Mouse (Mus musculus): ENCODE data around the gene A630095N17Rik. TPM values are rescaled to one million over a fixed set of nuclear protein-coding genes. Genes with fewer than 3 reads are reported as not detected.

A630095N17Rik gene
- total and polyA plus RNA-seq, 2 experiments from 2014 or later = not detected

DNA sequence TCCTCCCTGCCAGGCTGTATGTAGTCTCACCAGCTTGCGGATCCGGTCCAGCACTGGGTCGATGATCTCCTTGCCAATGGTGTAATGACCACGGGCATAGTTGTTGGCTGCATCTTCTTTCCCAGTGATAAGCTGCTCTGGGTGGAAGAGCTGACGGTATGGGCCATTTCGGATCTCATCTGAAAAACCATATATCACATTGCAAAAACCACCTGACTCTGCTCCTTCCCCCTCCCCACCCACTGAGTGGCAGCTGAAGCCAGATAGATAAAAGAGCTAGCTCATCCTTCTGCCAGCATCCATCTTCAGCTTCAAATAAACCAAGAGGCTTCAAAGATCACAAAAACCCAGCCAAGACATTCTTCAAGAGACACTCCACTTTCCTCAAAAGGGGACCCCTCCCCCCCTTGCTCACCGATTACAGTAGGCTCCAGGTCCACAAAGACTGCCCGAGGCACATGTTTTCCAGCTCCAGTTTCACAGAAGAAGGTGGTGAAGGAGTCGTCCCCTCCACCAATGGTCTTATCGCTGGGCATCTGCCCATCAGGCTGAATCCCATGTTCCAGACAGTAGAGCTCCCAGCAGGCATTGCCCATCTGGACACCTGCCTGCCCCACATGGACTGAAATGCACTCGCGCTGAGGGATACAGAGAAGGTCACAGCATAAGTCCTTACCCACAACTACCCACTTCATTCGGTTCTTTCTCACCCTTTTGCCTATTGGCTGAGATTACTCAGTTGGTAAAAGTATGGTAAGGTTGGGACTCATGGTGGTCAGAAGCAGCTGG lies 14.9 kb downstream of the A630095N17Rik start:
- Histone ChIP-seq H3K27me3 (ENCODE audit: control insufficient read depth, insufficient read depth, low read length) (peaks cover 18% of the 10 kb centered on the region; the same call in 1 of the 2 replicates), H3K36me3 (replicated peaks; ENCODE audit: control insufficient read depth, insufficient read depth, low read length) (peaks cover 45% of the 10 kb centered on the region), H3K27ac (ENCODE audit: low read depth) (peak overlapping the region; percentile 70), H3K4me2 (ENCODE audit: low read depth, low read length) (peak overlapping the region; percentile 87), H3K4me3 (ENCODE audit: low read depth, low read length) (peak overlapping the region; percentile 61; the same call in 1 of the 2 replicates), H3K4me1 (ENCODE audit: control insufficient read depth, insufficient read depth) (peaks cover 21% of the 10 kb centered on the region), H3K9me3 (replicated peaks; ENCODE audit: control insufficient read depth, low read length) (no peaks in the 10 kb centered on the region), H3K9ac (replicated peaks; ENCODE audit: low read depth, low read length) (no peak overlapping the region)
- TF ChIP-seq CTCF (IDR thresholded peaks at IDR 0.05; ENCODE audit: low read depth) (no peak), EP300 (IDR thresholded peaks at IDR 0.05; ENCODE audit: low read depth) (no peak)
- ATAC-seq (ENCODE audit: insufficient read depth, low read depth) (no peak), DNase-seq (ENCODE audit: low spot score) (no peak)
- WGBS = 62% methylated on average over 13 of the region's 13 CpGs

- TF ChIP-seq EP300 (IDR thresholded peaks at IDR 0.05; ENCODE audit: low read depth) (no peak), CTCF (IDR thresholded peaks at IDR 0.05; ENCODE audit: low read depth) (no peak)
- Histone ChIP-seq H3K27me3 (ENCODE audit: control insufficient read depth, insufficient read depth, low read length) (peaks cover 15% of the 10 kb centered on the region; the same call in 1 of the 2 replicates), H3K4me2 (ENCODE audit: low read depth, low read length) (no peak overlapping the region), H3K27ac (ENCODE audit: low read depth) (no peak overlapping the region), H3K36me3 (replicated peaks; ENCODE audit: control insufficient read depth, insufficient read depth, low read length) (peaks cover 45% of the 10 kb centered on the region), H3K9ac (replicated peaks; ENCODE audit: low read depth, low read length) (no peak overlapping the region), H3K4me3 (ENCODE audit: low read depth, low read length) (no peak overlapping the region), H3K4me1 (ENCODE audit: control insufficient read depth, insufficient read depth) (peaks cover 29% of the 10 kb centered on the region), H3K9me3 (replicated peaks; ENCODE audit: control insufficient read depth, low read length) (no peaks in the 10 kb centered on the region)
- ATAC-seq (ENCODE audit: insufficient read depth, low read depth) = no peak
- no peak for DNase-seq (ENCODE audit: low spot score)
- 90% methylated on average over 9 of the region's 9 CpGs for WGBS
Observed at GRCm38 (mm10) chr1:75215785-75216184, 16.1 kb downstream of the A630095N17Rik start.

- peak overlapping the region; percentile 86 for H3K27ac ChIP-seq (ENCODE audit: low read depth)
- no peak overlapping the region for H3K9ac ChIP-seq (replicated peaks; ENCODE audit: low read depth, low read length)
- DNase-seq (ENCODE audit: low spot score) (no peak), ATAC-seq (ENCODE audit: insufficient read depth, low read depth) (no peak)
- H3K27me3 ChIP-seq (ENCODE audit: control insufficient read depth, insufficient read depth, low read length) = peaks cover 6% of the 10 kb centered on the region; the same call in 1 of the 2 replicates
- H3K4me2 ChIP-seq (ENCODE audit: low read depth, low read length) = no peak overlapping the region
- H3K4me1 ChIP-seq (ENCODE audit: control insufficient read depth, insufficient read depth) = peaks cover 35% of the 10 kb centered on the region
- peaks cover 45% of the 10 kb centered on the region for H3K36me3 ChIP-seq (replicated peaks; ENCODE audit: control insufficient read depth, insufficient read depth, low read length)
- no peaks in the 10 kb centered on the region for H3K9me3 ChIP-seq (replicated peaks; ENCODE audit: control insufficient read depth, low read length)
- 54% methylated on average over 5 of the region's 5 CpGs for WGBS
- H3K4me3 ChIP-seq (ENCODE audit: low read depth, low read length) = no peak overlapping the region
- TF ChIP-seq CTCF (IDR thresholded peaks at IDR 0.05; ENCODE audit: low read depth) (no peak), EP300 (IDR thresholded peaks at IDR 0.05; ENCODE audit: low read depth) (0 out of 2 replicates have a peak, but pooled peaks have one; percentile 42)
Observed at GRCm38 (mm10) chr1:75214886-75215285, 17.0 kb downstream of the A630095N17Rik start.

- no peak for ATAC-seq (ENCODE audit: insufficient read depth, low read depth)
- Histone ChIP-seq H3K27ac (ENCODE audit: low read depth) (peak overlapping the region; percentile 86), H3K4me1 (ENCODE audit: control insufficient read depth, insufficient read depth) (peaks cover 35% of the 10 kb centered on the region), H3K9ac (replicated peaks; ENCODE audit: low read depth, low read length) (no peak overlapping the region), H3K4me2 (ENCODE audit: low read depth, low read length) (no peak overlapping the region), H3K4me3 (ENCODE audit: low read depth, low read length) (no peak overlapping the region), H3K9me3 (replicated peaks; ENCODE audit: control insufficient read depth, low read length) (no peaks in the 10 kb centered on the region), H3K36me3 (replicated peaks; ENCODE audit: control insufficient read depth, insufficient read depth, low read length) (peaks cover 45% of the 10 kb centered on the region), H3K27me3 (ENCODE audit: control insufficient read depth, insufficient read depth, low read length) (peaks cover 2% of the 10 kb centered on the region; the same call in 1 of the 2 replicates)
- no peak for DNase-seq (ENCODE audit: low spot score)
- WGBS = 53% methylated on average over 2 of the region's 2 CpGs
- TF ChIP-seq EP300 (IDR thresholded peaks at IDR 0.05; ENCODE audit: low read depth) (no peak), CTCF (IDR thresholded peaks at IDR 0.05; ENCODE audit: low read depth) (no peak)
Observed at GRCm38 (mm10) chr1:75214442-75214841, 17.5 kb downstream of the A630095N17Rik start.

- H3K9me3 ChIP-seq (replicated peaks; ENCODE audit: control insufficient read depth, low read length) = no peaks in the 10 kb centered on the region
- H3K4me3 ChIP-seq (ENCODE audit: low read depth, low read length) = no peak overlapping the region
- no peak for ATAC-seq (ENCODE audit: insufficient read depth, low read depth)
- peaks cover 45% of the 10 kb centered on the region for H3K36me3 ChIP-seq (replicated peaks; ENCODE audit: control insufficient read depth, insufficient read depth, low read length)
- no peaks in the 10 kb centered on the region for H3K27me3 ChIP-seq (ENCODE audit: control insufficient read depth, insufficient read depth, low read length)
- DNase-seq (ENCODE audit: low spot score) = no peak
- 77% methylated on average over 7 of the region's 7 CpGs for WGBS
- H3K4me1 ChIP-seq (ENCODE audit: control insufficient read depth, insufficient read depth) = peaks cover 39% of the 10 kb centered on the region
- TF ChIP-seq CTCF (IDR thresholded peaks at IDR 0.05; ENCODE audit: low read depth) = no peak
- no peak for TF ChIP-seq EP300 (IDR thresholded peaks at IDR 0.05; ENCODE audit: low read depth)
- no peak overlapping the region for H3K9ac ChIP-seq (replicated peaks; ENCODE audit: low read depth, low read length)
- no peak overlapping the region for H3K27ac ChIP-seq (ENCODE audit: low read depth)
- H3K4me2 ChIP-seq (ENCODE audit: low read depth, low read length) = no peak overlapping the region
Observed at GRCm38 (mm10) chr1:75213096-75213495, 18.8 kb downstream of the A630095N17Rik start.

Measured in heart, postnatal 0 days (tissue).